Mouse (Mus musculus): ENCODE measurements around the gene Tdrd9. TPM values are rescaled to one million over a fixed set of nuclear protein-coding genes. Genes with fewer than 3 reads are reported as not detected.
A peak's percentile ranks its signal among the peaks of the same experiment; 100 is the strongest.

Tdrd9 gene
- total RNA-seq, 2 experiments from 2014 or later, result 0.26 to 0.88 TPM

- intact Hi-C loops (cut with DNase I), result no loop called here
- DNase-seq (ENCODE audit: extremely low spot score in 1 of 2, low spot score in 2 of 2), result no peak
These were observed 19.7 kb upstream of the Tdrd9 start for GRCm38 (mm10) chr12:111951701-111952100.

DNA sequence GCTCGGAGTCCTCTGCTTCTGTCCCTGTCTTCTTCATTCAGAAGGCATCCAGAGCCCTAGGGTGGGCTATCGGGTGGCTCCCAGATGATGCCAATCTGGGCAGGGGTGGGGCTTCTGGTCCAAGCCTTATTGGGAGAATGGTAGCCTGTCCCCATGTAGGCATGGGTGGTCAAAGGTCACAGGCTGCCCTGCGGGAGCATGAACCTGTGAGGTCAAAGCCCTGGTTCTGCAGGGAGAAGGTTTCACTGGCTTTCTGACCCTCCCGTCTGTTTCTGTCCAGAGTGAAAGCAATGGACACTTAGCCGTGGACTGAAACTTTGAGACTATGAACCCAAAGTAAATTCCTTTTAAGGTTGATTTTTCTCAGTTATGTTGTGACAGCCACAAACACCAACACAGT lies 15.2 kb upstream of the Tdrd9 start:
- intact Hi-C loops (cut with DNase I), result no loop called here
- DNase-seq (ENCODE audit: extremely low spot score in 1 of 2, low spot score in 2 of 2), result no peak

DNA sequence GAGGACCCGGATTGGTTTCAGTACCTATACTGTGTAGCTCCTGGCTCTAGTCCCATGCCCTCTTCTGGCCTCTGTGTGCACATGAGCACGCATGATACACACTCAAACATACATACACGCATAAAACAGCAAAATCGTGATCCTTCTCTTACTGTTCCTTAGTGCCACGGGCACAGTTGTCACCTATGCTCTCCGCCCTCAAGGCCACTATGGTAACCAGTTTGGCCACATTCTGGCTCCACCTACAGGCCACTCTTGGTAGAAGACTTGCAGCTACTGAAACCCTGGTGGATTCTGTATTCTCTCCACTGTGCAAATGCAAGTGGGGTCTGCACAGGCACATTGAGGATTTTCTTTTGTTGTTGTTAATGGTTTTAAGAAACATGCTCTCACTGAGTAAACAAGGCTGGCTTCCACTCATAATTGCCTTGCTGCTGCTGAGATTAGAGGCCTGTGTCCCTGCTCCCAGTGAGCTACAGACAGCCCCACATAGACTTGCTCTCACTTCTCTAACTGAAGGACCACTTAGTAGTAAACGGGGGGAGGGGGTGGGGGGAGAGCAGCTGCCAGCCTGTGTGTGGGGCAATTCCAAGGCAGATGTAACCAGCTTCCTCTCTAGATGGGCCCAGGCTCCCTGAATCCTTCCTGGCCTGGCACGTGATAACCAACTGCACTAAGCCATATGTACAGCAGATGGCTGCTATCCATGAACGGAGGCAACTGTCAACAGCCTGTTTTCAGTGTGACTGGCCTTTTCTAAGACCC lies 13.1 kb upstream of the Tdrd9 start:
- intact Hi-C loops (cut with DNase I), result no loop called here
- DNase-seq (ENCODE audit: extremely low spot score in 1 of 2, low spot score in 2 of 2), result peak; percentile 59 to 74

DNA sequence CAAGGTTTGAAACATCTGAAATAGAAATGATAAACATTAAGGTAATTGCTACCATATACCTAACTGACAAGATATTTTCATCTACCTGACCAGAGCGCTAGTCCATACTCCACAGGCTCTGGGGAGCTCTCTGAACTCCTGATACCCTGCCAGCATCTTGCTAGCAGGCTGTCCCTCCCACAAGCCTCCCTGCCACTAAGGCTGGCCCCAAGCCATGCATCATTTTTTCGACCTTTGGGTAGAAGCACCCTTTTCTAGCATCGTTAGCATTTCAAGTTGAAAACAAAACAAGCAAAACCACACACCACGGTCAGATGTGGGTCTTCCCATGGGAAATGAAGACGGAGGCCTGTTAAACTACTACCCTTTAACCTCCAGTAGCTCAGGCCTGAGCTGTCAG lies 8.0 kb upstream of the Tdrd9 start:
- intact Hi-C loops (cut with DNase I), result no loop called here
- DNase-seq (ENCODE audit: extremely low spot score in 1 of 2, low spot score in 2 of 2), result no peak

DNA sequence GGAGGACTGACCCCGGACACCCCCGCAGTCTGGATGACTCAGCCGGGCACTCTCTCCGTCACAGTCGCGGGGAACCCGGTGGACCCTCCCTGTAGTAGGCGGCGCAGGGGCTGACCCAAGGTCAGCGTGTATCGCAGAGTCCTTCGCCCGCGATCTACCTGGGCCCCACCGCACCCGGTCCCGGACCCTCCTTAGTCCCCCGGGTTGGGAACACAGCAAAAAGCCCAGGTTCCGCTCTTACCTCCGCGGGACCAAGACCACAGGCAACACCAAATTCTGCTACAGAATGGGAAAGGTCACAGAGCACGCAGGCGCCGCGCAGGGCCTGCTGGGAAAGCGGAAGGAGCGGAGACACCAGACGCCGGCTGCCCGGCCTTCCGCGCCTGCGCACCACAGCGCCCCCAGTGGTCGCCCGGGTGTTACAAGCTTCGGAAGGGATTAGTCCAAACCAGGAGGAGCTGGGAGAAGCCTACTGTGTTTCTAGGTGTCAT lies 4.6 kb upstream of the Tdrd9 start, which contains the start of gene Atp5mpl:
TSS of gene Atp5mpl (minus strand) at position 295 of the 491 bp plus-strand sequence.
- peak; percentile 95 to 97 for DNase-seq (ENCODE audit: extremely low spot score in 1 of 2, low spot score in 2 of 2)
- intact Hi-C loops (cut with DNase I), result no loop called here

DNA sequence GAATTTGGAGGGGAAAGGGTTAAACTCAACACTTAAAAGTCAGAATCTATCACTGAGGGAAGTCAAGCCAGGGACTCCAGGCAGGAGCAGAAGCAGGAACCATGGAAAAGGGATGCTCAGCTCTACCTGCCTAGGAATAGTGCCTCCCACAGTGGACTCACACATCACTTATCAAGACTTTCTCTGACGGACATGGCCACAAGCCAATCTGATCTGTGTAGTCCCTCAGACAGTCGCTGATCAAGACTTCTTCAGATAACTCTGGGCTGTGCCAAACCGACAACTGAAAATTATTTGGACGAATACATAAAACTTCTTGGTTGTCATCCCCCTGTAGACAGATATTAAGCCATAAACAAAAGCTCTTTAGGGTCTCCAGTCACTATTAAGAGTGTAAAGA lies 1.3 kb upstream of the Tdrd9 start:
- intact Hi-C loops (cut with DNase I), result no loop called here

DNA sequence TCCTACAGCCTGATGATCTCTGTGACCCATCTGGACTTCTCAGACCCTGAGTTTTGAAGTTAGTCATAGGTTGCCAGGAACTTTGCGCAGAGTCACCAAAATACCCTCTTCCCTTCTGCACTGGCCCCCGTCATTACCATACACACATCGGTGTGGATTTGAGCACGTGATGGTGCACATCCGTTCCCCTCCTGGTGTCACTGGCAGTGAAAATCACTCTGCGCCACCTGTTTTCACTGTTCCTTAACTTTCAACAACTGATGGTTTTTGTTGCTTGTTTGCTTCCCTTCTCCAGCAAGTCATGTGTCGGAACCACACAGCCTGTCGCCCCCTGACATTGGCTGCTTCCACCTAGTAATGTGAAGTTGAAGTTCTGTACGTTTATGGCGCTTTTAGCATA lies 1.1 kb downstream of the Tdrd9 start:
- intact Hi-C loops (cut with DNase I), result no loop called here

More for the DNA sequence above, 1.3 kb upstream of the Tdrd9 start:
- no peak for DNase-seq (ENCODE audit: extremely low spot score in 1 of 2, low spot score in 2 of 2)

DNA sequence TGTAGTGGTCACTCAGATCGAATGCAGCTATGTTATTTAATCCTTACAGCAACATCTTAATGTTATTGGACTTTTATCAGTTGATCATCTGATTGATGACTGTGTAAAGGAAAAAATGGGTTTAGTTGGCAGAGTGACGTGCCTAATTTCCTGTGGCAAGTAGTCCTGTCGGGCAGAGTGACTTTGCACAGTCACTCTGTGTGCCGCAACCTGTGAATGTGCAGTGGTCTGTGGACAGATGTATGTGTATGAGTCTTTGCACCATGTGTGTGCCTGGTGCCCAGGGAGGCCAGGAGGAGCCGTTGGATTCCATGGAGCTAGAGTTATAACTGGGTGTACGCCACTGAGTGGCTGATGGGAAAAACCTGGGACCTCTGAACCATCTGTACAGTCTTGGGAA lies 3.2 kb downstream of the Tdrd9 start:
- intact Hi-C loops (cut with DNase I), result no loop called here
- DNase-seq (ENCODE audit: extremely low spot score in 1 of 2, low spot score in 2 of 2), result no peak

More for the DNA sequence above, 1.1 kb downstream of the Tdrd9 start:
- no peak for DNase-seq (ENCODE audit: extremely low spot score in 1 of 2, low spot score in 2 of 2)

DNA sequence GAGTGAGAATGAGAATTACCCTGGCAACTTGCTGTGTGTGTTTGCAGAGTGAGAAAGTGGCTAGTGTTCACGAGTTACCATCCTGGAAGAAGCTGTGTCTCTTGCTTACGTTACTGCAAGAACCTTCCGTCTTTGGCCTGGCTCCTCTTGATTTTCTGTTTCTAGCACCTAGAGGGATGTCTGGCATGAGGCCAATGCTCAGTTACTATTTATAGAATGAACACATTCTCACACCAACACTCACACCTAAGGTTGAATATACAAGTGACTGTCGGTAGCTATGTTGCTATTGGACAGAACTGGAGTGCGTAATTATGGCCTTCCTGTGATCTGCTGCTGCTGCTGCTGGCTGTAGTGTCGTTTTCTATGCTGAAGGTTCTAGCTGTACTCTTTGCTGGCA lies 5.8 kb downstream of the Tdrd9 start:
- intact Hi-C loops (cut with DNase I), result no loop called here
- DNase-seq (ENCODE audit: extremely low spot score in 1 of 2, low spot score in 2 of 2), result peak in 1 of 2 experiments; percentile 22

DNA sequence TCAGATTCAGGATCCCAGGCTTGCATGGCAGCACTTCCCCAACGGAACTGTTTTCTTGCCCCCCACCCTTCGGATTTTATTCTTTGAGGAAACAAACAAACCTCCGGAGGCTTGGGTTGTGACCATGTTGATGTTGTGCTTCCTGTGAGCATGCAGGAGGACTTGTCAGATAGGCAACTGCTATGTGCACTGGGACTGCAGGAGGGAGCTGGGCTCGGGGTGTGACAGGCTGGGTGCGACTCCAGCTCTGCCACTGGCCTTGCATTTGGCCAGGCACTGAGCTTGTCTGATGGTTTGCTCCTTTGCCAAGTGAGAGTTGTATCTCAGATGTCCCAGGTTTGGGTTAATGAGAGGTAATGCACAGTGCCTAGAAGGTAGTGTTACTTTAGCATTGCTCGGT lies 6.9 kb downstream of the Tdrd9 start:
- intact Hi-C loops (cut with DNase I), result no loop called here

DNA sequence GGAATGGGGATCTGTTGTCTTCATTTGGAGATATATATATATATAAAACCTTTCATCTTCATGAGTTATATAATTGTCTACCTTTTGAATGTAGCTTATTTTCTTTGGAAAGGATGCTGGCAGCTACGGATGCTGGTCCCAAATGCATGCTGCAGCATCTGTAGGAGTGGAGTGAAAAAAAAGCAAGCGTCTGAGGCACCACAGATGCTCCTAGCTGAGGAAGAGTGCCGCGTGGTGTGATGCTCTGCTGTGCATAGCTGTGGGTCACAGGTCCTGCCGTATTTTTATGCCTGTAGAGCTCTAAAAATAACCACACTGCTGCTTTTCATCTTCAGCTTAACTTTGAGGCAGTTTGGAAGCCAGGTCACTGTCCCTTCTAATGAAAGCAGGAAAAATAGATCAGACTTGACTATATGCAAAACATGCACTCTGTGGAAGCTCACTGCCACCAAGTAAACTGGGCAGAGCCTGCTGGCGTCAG lies 9.6 kb downstream of the Tdrd9 start, which contains the start of gene Rd3l:
TSS of gene Rd3l (minus strand) at position 431 of the 481 bp plus-strand sequence.
- intact Hi-C loops (cut with DNase I), result no loop called here
- no peak for DNase-seq (ENCODE audit: extremely low spot score in 1 of 2, low spot score in 2 of 2)

More for the DNA sequence above, 6.9 kb downstream of the Tdrd9 start:
- no peak for DNase-seq (ENCODE audit: extremely low spot score in 1 of 2, low spot score in 2 of 2)

DNA sequence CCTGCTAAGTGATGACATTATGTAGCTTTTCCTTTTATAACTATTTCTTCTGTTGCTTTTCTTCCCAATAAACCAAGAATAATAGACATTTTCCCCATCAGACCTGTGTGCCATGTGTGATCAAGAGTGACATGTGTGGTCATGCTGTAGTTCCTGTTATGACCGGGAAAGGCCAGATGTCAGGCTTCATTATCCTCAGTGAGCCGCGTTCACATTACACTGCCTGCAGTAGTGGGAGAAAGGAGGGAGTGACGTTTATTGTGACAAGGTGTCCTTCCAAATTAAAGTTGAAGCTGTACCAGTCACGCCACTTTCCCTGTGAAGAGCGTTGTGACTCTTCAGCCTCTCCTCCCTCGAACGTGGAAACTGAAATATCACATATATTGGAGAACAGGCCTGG lies 10.5 kb downstream of the Tdrd9 start:
- no peak for DNase-seq (ENCODE audit: extremely low spot score in 1 of 2, low spot score in 2 of 2)
- intact Hi-C loops (cut with DNase I), result no loop called here

GRCm38 (mm10) chr12:111983165-111983564 lies 11.8 kb downstream of the Tdrd9 start:
- no peak for DNase-seq (ENCODE audit: extremely low spot score in 1 of 2, low spot score in 2 of 2)

DNA sequence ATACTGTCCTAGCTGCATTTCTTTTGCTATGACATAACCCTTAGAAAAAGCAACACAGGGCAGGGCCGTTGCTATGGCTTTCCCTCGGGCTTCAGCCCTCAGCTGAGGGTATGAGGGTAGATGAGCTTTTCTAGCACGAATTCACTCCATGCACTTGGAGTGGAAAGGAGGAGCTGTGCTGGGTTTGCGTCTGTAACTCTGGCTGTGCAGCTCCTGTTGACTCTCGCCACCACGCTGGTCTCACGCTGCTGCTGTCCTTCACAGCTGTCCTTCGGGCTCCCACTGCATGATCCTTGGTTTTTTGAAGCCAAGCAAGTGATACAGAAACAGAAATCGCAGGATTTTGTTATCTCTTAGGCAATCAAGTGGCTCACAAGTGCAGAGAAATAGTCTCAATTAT lies 15.4 kb downstream of the Tdrd9 start:
- no peak for DNase-seq (ENCODE audit: extremely low spot score in 1 of 2, low spot score in 2 of 2)
- intact Hi-C loops (cut with DNase I), result no loop called here

More at GRCm38 (mm10) chr12:111983165-111983564, 11.8 kb downstream of the Tdrd9 start:
- intact Hi-C loops (cut with DNase I), result no loop called here

GRCm38 (mm10) chr12:111992626-111993025 lies 21.3 kb downstream of the Tdrd9 start:
- no peak for DNase-seq (ENCODE audit: extremely low spot score in 1 of 2, low spot score in 2 of 2)
- intact Hi-C loops (cut with DNase I), result no loop called here

DNA sequence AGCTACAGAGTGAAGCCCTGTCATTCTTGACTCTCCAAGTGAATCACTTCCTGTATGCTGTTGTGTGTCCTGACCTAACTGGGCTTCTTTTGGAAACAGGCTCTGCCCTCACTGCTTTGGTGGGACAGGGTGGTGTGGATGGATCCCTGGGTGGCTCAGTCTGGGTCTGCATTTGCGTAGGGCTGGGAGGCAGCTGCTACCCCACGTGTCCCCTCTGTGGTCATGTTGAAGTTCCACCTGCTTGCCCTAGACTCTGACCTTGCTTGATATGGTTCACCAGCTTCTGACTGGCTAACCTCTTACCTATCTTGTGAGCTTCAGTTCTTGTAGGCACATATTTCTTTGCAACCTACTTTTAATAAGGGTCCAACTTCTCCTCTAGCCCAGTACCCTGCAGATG lies 23.8 kb downstream of the Tdrd9 start:
- intact Hi-C loops (cut with DNase I), result no loop called here

DNA sequence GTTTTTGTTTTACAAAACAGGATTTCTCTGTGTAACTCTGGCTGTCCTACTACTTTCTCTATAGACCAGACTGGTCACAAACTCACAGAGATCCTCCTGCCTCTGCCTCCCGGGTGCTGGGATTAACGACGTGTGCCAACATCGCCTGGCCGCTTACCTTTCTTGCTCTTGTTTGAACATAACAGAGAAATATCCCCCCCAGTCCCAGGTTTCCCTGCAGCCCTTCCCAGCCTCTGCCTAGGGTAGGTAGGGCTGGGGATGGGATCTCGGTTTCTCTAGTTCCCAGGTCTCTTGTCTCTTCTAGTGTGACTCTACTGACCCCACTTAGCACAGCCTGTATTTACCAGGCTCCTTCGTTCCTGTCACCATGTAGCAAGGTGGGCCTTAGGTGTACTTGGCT lies 28.4 kb downstream of the Tdrd9 start:
- intact Hi-C loops (cut with DNase I), result no loop called here

More for the DNA sequence above, 23.8 kb downstream of the Tdrd9 start:
- no peak for DNase-seq (ENCODE audit: extremely low spot score in 1 of 2, low spot score in 2 of 2)

DNA sequence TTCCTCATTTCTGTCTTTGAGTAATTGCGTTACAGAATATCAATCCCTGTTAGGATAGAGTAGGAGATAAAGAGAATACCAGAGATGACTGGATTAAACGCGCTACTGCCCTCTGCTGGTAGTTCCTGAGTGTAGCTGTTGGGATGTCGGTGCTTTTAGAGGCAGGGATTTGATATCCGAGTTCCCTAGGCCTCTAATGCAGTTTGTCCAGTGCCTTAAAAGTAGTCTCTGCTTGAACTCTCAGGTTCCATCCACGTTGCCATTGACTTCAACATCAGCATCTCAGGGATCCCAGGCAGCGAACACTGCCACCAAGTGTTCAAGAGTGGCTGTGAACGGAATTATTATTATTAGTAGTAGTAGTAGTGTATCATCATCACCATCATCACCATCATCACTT lies 29.9 kb downstream of the Tdrd9 start:
- intact Hi-C loops (cut with DNase I), result no loop called here
- DNase-seq (ENCODE audit: extremely low spot score in 1 of 2, low spot score in 2 of 2), result peak; percentile 66 to 80

More for the DNA sequence above, 28.4 kb downstream of the Tdrd9 start:
- no peak for DNase-seq (ENCODE audit: extremely low spot score in 1 of 2, low spot score in 2 of 2)

- DNase-seq (ENCODE audit: extremely low spot score in 1 of 2, low spot score in 2 of 2), result no peak
- intact Hi-C loops (cut with DNase I), result no loop called here
These were observed 41.3 kb downstream of the Tdrd9 start for GRCm38 (mm10) chr12:112012511-112013270.
